ENCODE assay signal across 8 mouse cellular contexts in the genomic region with DNA sequence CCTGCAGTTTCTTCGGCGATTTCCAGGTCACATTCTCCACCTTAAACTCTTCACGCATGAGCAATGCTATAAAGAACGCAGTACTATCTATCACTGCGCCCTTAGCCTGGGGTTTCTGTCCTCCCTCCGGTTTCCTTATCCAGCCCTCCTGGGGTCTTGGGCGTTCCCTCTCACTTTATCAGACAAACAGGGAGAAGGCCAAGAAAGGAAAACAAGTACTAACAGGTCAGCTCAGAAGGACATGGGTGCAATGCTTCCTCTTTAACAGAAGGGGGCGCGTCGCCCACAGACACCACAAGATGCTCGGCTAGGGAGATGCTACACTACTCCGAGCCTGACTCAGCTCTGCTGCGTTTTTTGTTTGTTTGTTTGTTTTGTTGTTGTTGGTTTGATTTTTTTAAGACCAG. TPM values are rescaled to one million over a fixed set of nuclear protein-coding genes. Genes with fewer than 3 reads are reported as not detected.
DNase-seq lines count a peak whose midpoint lies in the region; ATAC-seq and TF ChIP-seq lines count a peak whose summit lies in the region.

No protein-coding gene starts in this region.

- H3K27me3 ChIP-seq in heart, postnatal 0 days (ENCODE audit: control insufficient read depth, insufficient read depth, low read length), result no peaks in the 10 kb centered on the region
- H3K27me3 ChIP-seq in E14TG2a.4 (ENCODE audit: insufficient read depth, low read length), result peaks cover 19% of the 10 kb centered on the region
- H3K27me3 ChIP-seq in liver, embryonic 11.5 days (replicated peaks; ENCODE audit: control insufficient read depth, insufficient read depth, low read length), result 0 out of 2 replicates have a peak, but pooled peaks cover 2% of the 10 kb centered on the region

- peaks cover 7% of the 10 kb centered on the region; the same call in 1 of the 2 replicates for H3K4me1 ChIP-seq in heart, postnatal 0 days (ENCODE audit: control insufficient read depth, insufficient read depth)
- H3K4me1 ChIP-seq in E14TG2a.4 (replicated peaks; ENCODE audit: low read depth, low read length), result peaks cover 75% of the 10 kb centered on the region
- peaks cover 26% of the 10 kb centered on the region for H3K4me1 ChIP-seq in liver, embryonic 11.5 days (replicated peaks; ENCODE audit: control insufficient read depth, insufficient read depth, low read length)

- H3K9me3 ChIP-seq in heart, postnatal 0 days (replicated peaks; ENCODE audit: control insufficient read depth, low read length), result no peaks in the 10 kb centered on the region
- no peaks in the 10 kb centered on the region for H3K9me3 ChIP-seq in E14TG2a.4 (ENCODE audit: low read length)
- no peaks in the 10 kb centered on the region for H3K9me3 ChIP-seq in liver, embryonic 11.5 days (ENCODE audit: control insufficient read depth, low read length)

- 14% methylated on average over 13 of the region's 13 CpGs for WGBS in heart, postnatal 0 days
- WGBS in liver, embryonic 11.5 days, result 14% methylated on average over 13 of the region's 13 CpGs

- H3K36me3 ChIP-seq in heart, postnatal 0 days (replicated peaks; ENCODE audit: control insufficient read depth, insufficient read depth, low read length), result no peaks in the 10 kb centered on the region
- H3K36me3 ChIP-seq in E14TG2a.4 (ENCODE audit: insufficient read depth, low read length), result no peaks in the 10 kb centered on the region
- H3K36me3 ChIP-seq in liver, embryonic 11.5 days (ENCODE audit: control insufficient read depth, insufficient read depth, low read length), result no peaks in the 10 kb centered on the region

- ATAC-seq in heart, postnatal 0 days (ENCODE audit: insufficient read depth, low read depth), result 0 out of 2 replicates have a peak, but pooled peaks have one; percentile 6
- ATAC-seq in liver, embryonic 11.5 days (replicated peaks; ENCODE audit: low FRiP score), result peak; percentile 89

- peak; percentile 88 for TF ChIP-seq CTCF in heart, postnatal 0 days (IDR thresholded peaks at IDR 0.05; ENCODE audit: low read depth)
- TF ChIP-seq CTCF in E14TG2a.4 (conservative IDR thresholded peaks at IDR 0.05; ENCODE audit: low read length), result peak; percentile 90

- H3K27ac ChIP-seq in heart, postnatal 0 days (ENCODE audit: low read depth), result 0 out of 2 replicates have a peak overlapping the region, but pooled peaks have one; percentile 0
- peak overlapping the region; percentile 97 for H3K27ac ChIP-seq in liver, embryonic 11.5 days (ENCODE audit: low read depth, low read length)

- no peak overlapping the region for H3K9ac ChIP-seq in heart, postnatal 0 days (replicated peaks; ENCODE audit: low read depth, low read length)
- peak overlapping the region; percentile 38 for H3K9ac ChIP-seq in liver, embryonic 11.5 days (ENCODE audit: low read depth, low read length)

- H3K4me2 ChIP-seq in heart, postnatal 0 days (ENCODE audit: low read depth, low read length), result no peak overlapping the region
- peak overlapping the region; percentile 60 for H3K4me2 ChIP-seq in liver, embryonic 11.5 days

- no peak overlapping the region for H3K4me3 ChIP-seq in heart, postnatal 0 days (ENCODE audit: low read depth, low read length)
- no peak overlapping the region for H3K4me3 ChIP-seq in E14TG2a.4 (replicated peaks; ENCODE audit: low read length)
- H3K4me3 ChIP-seq in liver, embryonic 11.5 days (ENCODE audit: low read depth, low read length), result no peak overlapping the region

- DNase-seq in heart, postnatal 0 days (ENCODE audit: low spot score), result no peak
- DNase-seq in heart, postnatal 4 days, result no peak
- DNase-seq in c-Kit-positive CD71-negative TER-119-negative erythroid progenitor cells, embryonic 14.5 days (ENCODE audit: low read depth), result peak; percentile 60
- DNase-seq in liver, embryonic 11.5 days (ENCODE audit: low spot score), result peak; percentile 57
- DNase-seq in urinary bladder, adult 2 months (ENCODE audit: low spot score), result no peak
- DNase-seq in frontal cortex, postnatal 14 days (ENCODE audit: low spot score in 2 of 2), result no peak
- DNase-seq in kidney, adult 18-20 months, result no peak

- TF ChIP-seq EP300 in heart, postnatal 0 days (IDR thresholded peaks at IDR 0.05; ENCODE audit: low read depth), result no peak

RNA-seq across cellular contexts. Expression of gene Fabp3, which starts 11.3 kb away (rescaled TPM):
- total RNA-seq in heart, postnatal 0 days (2014; rRNA removed; ENCODE audit: low replicate concordance), result 2,071 and 3,924 TPM in 2 replicates
- 10,729 and 11,746 TPM in 2 replicates for polyA plus RNA-seq in heart, postnatal 0 days (2015; fragmentation: Nextera tagmentation; extraction: Ambion mirVana)
- 1,000 to 10,000 TPM; 6,197 to 6,868 TPM for total RNA-seq in heart, postnatal 4 days (2021)
- polyA plus RNA-seq in liver, embryonic 11.5 days (2014; fragmentation: Nextera tagmentation; extraction: Ambion mirVana), result 5.0 and 6.4 TPM in 2 replicates
- 22.5 and 23.1 TPM in 2 replicates for polyA plus RNA-seq in urinary bladder, adult 2 months (2012; rRNA removed)

RNA-seq across cellular contexts. Expression of gene Gm10570, which starts 11.3 kb away (rescaled TPM):
- total RNA-seq in heart, postnatal 0 days (2014; rRNA removed; ENCODE audit: low replicate concordance), result not detected in 2 replicates
- polyA plus RNA-seq in heart, postnatal 0 days (2015; fragmentation: Nextera tagmentation; extraction: Ambion mirVana), result 2.1 and 2.8 TPM in 2 replicates
- under 1 TPM; 0.59 to 0.60 TPM for total RNA-seq in heart, postnatal 4 days (2021)
- polyA plus RNA-seq in liver, embryonic 11.5 days (2014; fragmentation: Nextera tagmentation; extraction: Ambion mirVana), result not detected in 2 replicates
- 0.21 and 1.1 TPM in 2 replicates for polyA plus RNA-seq in urinary bladder, adult 2 months (2012; rRNA removed)

RNA-seq across cellular contexts. Expression of gene Serinc2, which starts 18.1 kb away (rescaled TPM):
- total RNA-seq in heart, postnatal 0 days (2014; rRNA removed; ENCODE audit: low replicate concordance), result 1.3 and 1.9 TPM in 2 replicates
- 1.3 TPM in 2 replicates for polyA plus RNA-seq in heart, postnatal 0 days (2015; fragmentation: Nextera tagmentation; extraction: Ambion mirVana)
- 1 to 10 TPM; 2.7 to 3.8 TPM for total RNA-seq in heart, postnatal 4 days (2021)
- polyA plus RNA-seq in liver, embryonic 11.5 days (2014; fragmentation: Nextera tagmentation; extraction: Ambion mirVana), result 6.1 and 6.8 TPM in 2 replicates
- 84.7 and 87.7 TPM in 2 replicates for polyA plus RNA-seq in urinary bladder, adult 2 months (2012; rRNA removed)

Comparison
In these comparisons a context has a peak if more than half of its experiments do, and no peak if none do; other contexts are left out.
1. DNase-seq: peak in c-Kit-positive CD71-negative TER-119-negative erythroid progenitor cells, embryonic 14.5 days (single experiment) and liver, embryonic 11.5 days (single experiment); none in heart, postnatal 0 days (single experiment), heart, postnatal 4 days (single experiment), urinary bladder, adult 2 months (single experiment), frontal cortex, postnatal 14 days (0 of 2) and kidney, adult 18-20 months (single experiment).
2. RNA of gene Fabp3, which starts 11.3 kb away (polyA plus RNA-seq): 10,729 to 11,746 TPM in heart, postnatal 0 days; 22.5 to 23.1 TPM in urinary bladder, adult 2 months and 5.0 to 6.4 TPM in liver, embryonic 11.5 days; every median in the first group is over 100 times any median in the second.
3. RNA of gene Serinc2, which starts 18.1 kb away (polyA plus RNA-seq): 84.7 to 87.7 TPM in urinary bladder, adult 2 months; 6.1 to 6.8 TPM in liver, embryonic 11.5 days and 1.3 TPM in heart, postnatal 0 days; every median in the first group is over 10 times any median in the second.